Mouse (Mus musculus) heart, embryonic 10.5 days (tissue): ENCODE measurements around the gene Tkt. TPM values are rescaled to one million over a fixed set of nuclear protein-coding genes. Genes with fewer than 3 reads are reported as not detected.

ENCODE experiments used
- DNase-seq: peaks from one replicate; pipeline ENCODE4 v3.0.0-alpha.2; 2017; ENCODE audit warnings: low spot score
- H3K27ac ChIP-seq: fragments of 300-500 bp; sonication (generic); 2 replicates; pipeline ENCODE4 v1.5.1; 2016; ENCODE audit warnings: mild to moderate bottlenecking
- H3K27me3 ChIP-seq: fragments of 300-500 bp; sonication (generic); 2 replicates; pipeline ENCODE4 v1.6.1; 2016; ENCODE audit warnings: mild to moderate bottlenecking; ENCODE audit not compliant: poor library complexity, insufficient read depth, severe bottlenecking
- H3K36me3 ChIP-seq: fragments of 300-500 bp; sonication (generic); 2 replicates; pipeline ENCODE4 v1.6.1; 2016; ENCODE audit warnings: mild to moderate bottlenecking, moderate library complexity
- H3K4me1 ChIP-seq: fragments of 300-500 bp; sonication (generic); 2 replicates; pipeline ENCODE4 v1.6.1; 2016; ENCODE audit warnings: mild to moderate bottlenecking
- H3K4me3 ChIP-seq: fragments of 300-500 bp; sonication (generic); 2 replicates; pipeline ENCODE4 v1.5.1; 2016; ENCODE audit warnings: mild to moderate bottlenecking, moderate library complexity
- H3K9me3 ChIP-seq: fragments of 300-500 bp; sonication (generic); 2 replicates; pipeline ENCODE4 v1.6.1; 2016; ENCODE audit warnings: mild to moderate bottlenecking, moderate library complexity
- WGBS: fragments of 180-500 bp; shearing (Covaris S2); methylation state at CpG from one replicate; pipeline ENCODE4 v1.1.7; 2016; 5-methylcytosine and 5-hydroxymethylcytosine counted together
- polyA plus RNA-seq: library from polyadenylated mRNA; unstranded; fragments of >200 nt; fragmentation: Nextera tagmentation; extraction: Ambion mirVana; gene quantifications from 2 replicates; pipeline ENCODE4 v1.2.1, GENCODE M21; 2016

Tkt gene
- polyA plus RNA-seq: 122 and 199 TPM in 2 replicates

DNA sequence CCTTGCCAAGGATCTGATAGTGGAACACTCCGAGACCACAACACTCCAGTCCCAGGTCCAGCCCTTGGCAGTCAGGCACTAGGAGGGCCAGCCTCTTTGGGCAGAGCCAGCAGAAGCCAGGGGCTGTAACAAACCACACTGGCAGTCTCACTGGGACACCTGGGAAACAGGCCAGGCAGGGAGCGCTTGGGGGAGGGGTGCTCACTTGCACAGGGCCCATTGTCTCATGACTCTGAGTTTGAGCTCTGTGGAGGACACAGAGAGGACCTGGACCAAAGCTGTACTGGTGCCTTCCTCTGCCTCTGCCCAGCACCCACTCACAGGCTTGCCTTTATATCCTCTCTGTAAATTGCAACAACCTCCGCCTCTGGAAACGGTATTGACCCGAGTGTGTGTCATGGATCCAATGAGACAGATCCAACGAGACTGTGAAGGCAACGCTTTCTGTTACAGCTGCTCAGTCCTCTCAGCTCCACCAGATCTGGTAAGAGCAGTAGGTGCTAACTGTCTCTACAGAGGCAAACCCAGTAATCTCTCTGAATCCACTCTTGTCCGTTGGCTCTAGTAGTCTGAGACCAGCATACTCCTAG, at the start of gene Tkt:
Gene Tkt, plus strand, starts transcription at position 229 of the 590 bp plus-strand sequence.
- Histone ChIP-seq H3K4me3 (peak within 1 kb of the TSS; percentile 89), H3K36me3 (peaks cover 4% of the 10 kb centered on the region; the same call in 1 of the 2 replicates), H3K27ac (peak within 1 kb of the TSS; percentile 98), H3K9me3 (no peaks in the 10 kb centered on the region), H3K27me3 (0 out of 2 replicates have a peak, but pooled peaks cover 3% of the 10 kb centered on the region), H3K4me1 (peaks cover 52% of the 10 kb centered on the region)
- no peak for DNase-seq
- WGBS: 27% methylated on average over 8 of the region's 8 CpGs

DNA sequence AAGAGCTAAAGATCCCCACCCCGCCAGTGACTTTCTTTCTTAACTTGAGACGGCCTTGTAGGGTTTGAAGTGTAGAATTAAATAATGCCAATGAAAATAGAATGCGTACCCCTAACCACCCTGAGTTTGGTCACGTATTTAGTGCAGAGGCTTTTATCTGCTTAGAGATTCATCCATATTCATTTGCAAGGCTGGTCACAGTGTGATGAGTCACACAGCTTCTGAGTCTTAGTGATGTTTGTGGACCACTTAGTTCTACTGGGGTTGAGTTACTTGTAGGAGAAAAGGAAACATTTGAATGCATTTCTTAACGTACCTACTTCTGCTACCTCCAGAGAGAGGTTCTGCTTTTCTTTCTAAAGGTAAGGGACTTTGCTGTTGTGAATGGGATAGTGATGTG, 43.2 kb upstream of the Tkt start:
- no peak overlapping the region for H3K4me3 ChIP-seq
- peaks cover 10% of the 10 kb centered on the region for H3K4me1 ChIP-seq
- no peak overlapping the region for H3K27ac ChIP-seq
- no peaks in the 10 kb centered on the region for H3K9me3 ChIP-seq
- H3K27me3 ChIP-seq: no peaks in the 10 kb centered on the region
- WGBS: 89% methylated on average over 5 of the region's 5 CpGs
- H3K36me3 ChIP-seq: peaks cover 63% of the 10 kb centered on the region
- DNase-seq: no peak

DNA sequence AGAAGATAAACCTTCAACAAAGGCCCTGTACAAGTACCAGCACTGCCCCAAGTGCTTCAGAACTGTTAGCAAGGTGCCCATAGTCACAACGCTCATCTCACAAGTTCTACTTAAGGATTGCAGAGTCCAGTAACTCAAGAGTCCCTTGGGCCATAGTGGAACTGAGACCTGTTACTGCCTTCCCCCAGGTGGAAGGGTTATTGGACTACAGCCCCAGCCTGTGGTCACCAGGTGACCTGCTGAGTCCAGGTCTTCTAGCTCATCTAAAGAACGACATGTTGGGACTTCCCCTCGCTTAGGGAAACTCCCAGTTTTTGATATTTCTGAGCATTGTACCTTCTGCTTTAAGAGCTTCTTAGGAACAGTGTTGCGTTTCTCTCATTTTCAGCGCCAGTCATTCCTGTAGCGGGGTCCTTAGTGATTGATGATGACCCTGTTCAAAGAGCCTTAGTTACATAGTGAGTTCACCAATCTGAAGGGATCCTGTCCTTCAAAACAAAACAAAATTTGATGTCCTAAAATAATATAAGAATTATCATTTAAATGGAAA, 37.9 kb upstream of the Tkt start:
- no peaks in the 10 kb centered on the region for H3K9me3 ChIP-seq
- no peak overlapping the region for H3K4me3 ChIP-seq
- H3K36me3 ChIP-seq: peaks cover 78% of the 10 kb centered on the region
- 91% methylated on average over 6 of the region's 6 CpGs for WGBS
- no peak for DNase-seq
- peaks cover 5% of the 10 kb centered on the region for H3K4me1 ChIP-seq
- no peaks in the 10 kb centered on the region for H3K27me3 ChIP-seq
- no peak overlapping the region for H3K27ac ChIP-seq

- DNase-seq: no peak
- H3K9me3 ChIP-seq: no peaks in the 10 kb centered on the region
- no peak overlapping the region for H3K27ac ChIP-seq
- H3K4me1 ChIP-seq: peaks cover 4% of the 10 kb centered on the region; the same call in 1 of the 2 replicates
- no peaks in the 10 kb centered on the region for H3K27me3 ChIP-seq
- 79% methylated on average over 5 of the region's 5 CpGs for WGBS
- peaks cover 65% of the 10 kb centered on the region for H3K36me3 ChIP-seq
- no peak overlapping the region for H3K4me3 ChIP-seq
Observed at GRCm38 (mm10) chr14:30512896-30513295, 35.3 kb upstream of the Tkt start.

DNA sequence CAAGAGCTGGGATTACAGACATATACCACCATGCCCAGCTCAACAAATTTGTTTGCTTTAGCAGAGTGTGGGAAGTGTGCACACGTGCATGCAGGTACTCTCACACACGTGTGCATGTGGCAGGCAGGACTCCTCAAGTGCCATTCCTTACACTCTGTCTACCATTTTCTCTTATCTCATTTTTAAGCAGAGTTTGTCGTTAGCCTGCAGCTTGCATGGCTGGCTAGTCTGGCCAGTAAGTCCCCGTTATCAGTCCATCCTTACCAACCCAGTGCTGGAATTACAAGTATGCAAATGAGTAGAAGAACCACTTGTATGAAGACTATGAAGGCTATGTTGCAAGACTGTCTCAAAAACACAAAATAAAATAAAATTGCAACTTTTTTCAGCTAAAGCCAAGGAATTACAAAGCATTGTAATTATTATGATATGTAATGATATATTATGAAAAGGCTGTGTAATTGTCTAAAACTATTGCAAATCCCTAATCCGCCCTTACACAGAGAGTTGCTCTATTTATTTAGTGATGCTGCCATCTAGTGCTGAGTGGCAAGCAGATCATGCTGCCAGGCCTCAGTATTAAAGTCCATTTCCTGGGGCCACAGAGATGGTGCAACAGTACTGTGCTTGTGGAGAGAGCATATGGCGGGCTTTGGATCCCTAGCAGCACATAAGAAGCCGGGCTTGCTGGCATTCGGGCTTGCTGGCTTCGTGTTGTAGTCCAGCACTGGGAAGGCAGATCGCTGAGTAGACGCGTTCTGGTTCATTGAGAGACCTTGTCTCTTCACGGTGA, 32.0 kb upstream of the Tkt start:
- no peak overlapping the region for H3K4me3 ChIP-seq
- peaks cover 4% of the 10 kb centered on the region; the same call in 1 of the 2 replicates for H3K4me1 ChIP-seq
- H3K9me3 ChIP-seq: no peaks in the 10 kb centered on the region
- DNase-seq: no peak
- no peak overlapping the region for H3K27ac ChIP-seq
- H3K27me3 ChIP-seq: no peaks in the 10 kb centered on the region
- H3K36me3 ChIP-seq: peaks cover 71% of the 10 kb centered on the region
- WGBS: 74% methylated on average over 13 of the region's 13 CpGs

GRCm38 (mm10) chr14:30519323-30519722, 28.8 kb upstream of the Tkt start:
- H3K4me3 ChIP-seq: no peak overlapping the region
- no peak overlapping the region for H3K27ac ChIP-seq
- peaks cover 76% of the 10 kb centered on the region for H3K36me3 ChIP-seq
- peaks cover 4% of the 10 kb centered on the region; the same call in 1 of the 2 replicates for H3K4me1 ChIP-seq
- peaks cover 5% of the 10 kb centered on the region; the same call in 1 of the 2 replicates for H3K27me3 ChIP-seq
- WGBS: 90% methylated on average over 5 of the region's 5 CpGs
- no peaks in the 10 kb centered on the region for H3K9me3 ChIP-seq
- DNase-seq: no peak

GRCm38 (mm10) chr14:30523356-30523755, 24.8 kb upstream of the Tkt start:
- Histone ChIP-seq H3K27me3 (peaks cover 5% of the 10 kb centered on the region; the same call in 1 of the 2 replicates), H3K9me3 (no peaks in the 10 kb centered on the region), H3K36me3 (peaks cover 91% of the 10 kb centered on the region), H3K4me3 (no peak overlapping the region), H3K27ac (no peak overlapping the region), H3K4me1 (peaks cover 9% of the 10 kb centered on the region)
- 69% methylated on average over 6 of the region's 6 CpGs for WGBS
- DNase-seq: no peak

DNA sequence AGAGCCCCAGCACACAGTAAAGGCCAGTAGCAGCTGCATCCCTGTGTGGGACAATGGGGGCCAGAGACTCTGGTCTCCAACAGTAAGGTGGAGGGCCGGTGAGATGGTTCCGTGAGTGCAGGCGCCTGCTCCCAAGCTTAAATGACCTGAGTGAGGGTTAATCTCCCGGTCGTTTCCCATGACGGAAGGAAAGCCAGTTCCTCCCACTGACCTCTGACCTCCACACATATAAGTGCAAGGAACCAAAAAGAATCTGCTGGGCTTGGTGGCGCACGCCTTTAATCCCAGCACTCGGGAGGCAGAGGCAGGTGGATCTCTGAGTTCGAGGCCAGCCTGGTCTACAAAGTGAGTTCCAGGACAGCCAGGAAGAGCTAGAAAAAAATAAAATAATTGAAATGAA, 19.8 kb upstream of the Tkt start:
- 89% methylated on average over 10 of the region's 10 CpGs for WGBS

DNA sequence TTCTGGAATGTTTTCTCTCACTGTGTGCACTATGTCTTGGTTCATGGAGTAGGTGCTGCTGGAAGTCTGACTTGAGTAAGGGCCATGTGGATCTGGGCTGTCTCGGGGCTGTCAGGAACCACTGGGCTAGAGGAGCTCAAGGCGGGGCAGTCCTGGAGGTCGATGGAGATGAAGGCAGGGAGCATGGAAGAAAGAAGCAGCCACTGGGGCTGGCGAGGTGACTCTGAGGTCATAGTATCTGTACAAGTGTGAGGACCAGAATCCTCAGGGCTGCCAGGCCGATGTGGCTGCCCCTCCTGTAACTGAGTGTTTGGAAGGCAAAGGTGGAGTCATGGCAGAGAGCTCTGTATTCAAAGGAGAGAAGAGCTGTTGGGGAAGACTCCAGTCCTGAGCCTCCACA, 19.2 kb upstream of the Tkt start:
- H3K4me1 ChIP-seq: peaks cover 18% of the 10 kb centered on the region
- peaks cover 37% of the 10 kb centered on the region for H3K36me3 ChIP-seq
- no peaks in the 10 kb centered on the region; the same call in 1 of the 2 replicates for H3K27me3 ChIP-seq
- 66% methylated on average over 5 of the region's 5 CpGs for WGBS
- no peaks in the 10 kb centered on the region for H3K9me3 ChIP-seq
- no peak overlapping the region for H3K27ac ChIP-seq
- no peak overlapping the region for H3K4me3 ChIP-seq
- no peak for DNase-seq

More for the DNA sequence above, 19.8 kb upstream of the Tkt start:
- Histone ChIP-seq H3K9me3 (no peaks in the 10 kb centered on the region), H3K27me3 (no peaks in the 10 kb centered on the region; the same call in 1 of the 2 replicates), H3K4me1 (peaks cover 18% of the 10 kb centered on the region), H3K4me3 (no peak overlapping the region), H3K36me3 (peaks cover 43% of the 10 kb centered on the region), H3K27ac (no peak overlapping the region)
- no peak for DNase-seq

- Histone ChIP-seq H3K27me3 (no peaks in the 10 kb centered on the region), H3K36me3 (peaks cover 33% of the 10 kb centered on the region), H3K4me3 (no peak overlapping the region), H3K4me1 (peaks cover 18% of the 10 kb centered on the region), H3K27ac (no peak overlapping the region), H3K9me3 (no peaks in the 10 kb centered on the region)
- DNase-seq: no peak
- WGBS: 94% methylated on average over 12 of the region's 12 CpGs
Observed at GRCm38 (mm10) chr14:30529454-30529853, 18.7 kb upstream of the Tkt start.

DNA sequence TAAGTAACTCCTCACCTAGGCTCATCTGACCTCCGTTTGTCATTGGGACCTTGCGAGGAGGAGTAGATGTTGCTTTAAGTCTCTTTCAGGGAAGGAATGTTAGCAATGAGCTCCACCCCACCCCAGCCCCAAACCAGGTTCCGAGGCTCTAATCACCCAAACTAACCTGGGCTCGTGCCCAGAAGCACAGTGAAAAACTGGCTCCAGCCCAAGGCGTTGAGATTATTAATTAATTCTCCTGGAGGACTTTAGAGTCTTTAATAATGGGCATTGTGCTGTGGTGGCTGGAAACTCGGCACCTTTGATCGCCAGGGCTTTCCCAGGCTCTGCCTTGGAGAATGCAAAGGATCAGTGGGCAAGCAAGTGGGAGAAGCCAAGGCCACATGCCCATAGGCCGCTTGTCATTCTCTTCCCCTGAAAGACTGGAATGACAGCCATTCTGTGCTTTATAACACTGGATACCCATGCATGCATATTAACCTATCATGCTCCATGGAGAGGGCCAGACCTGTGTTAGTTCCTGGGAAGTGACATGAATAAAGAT, 17.4 kb upstream of the Tkt start:
- H3K27ac ChIP-seq: no peak overlapping the region
- WGBS: 65% methylated on average over 8 of the region's 8 CpGs
- H3K9me3 ChIP-seq: no peaks in the 10 kb centered on the region
- no peak overlapping the region for H3K4me3 ChIP-seq
- H3K27me3 ChIP-seq: no peaks in the 10 kb centered on the region
- no peak for DNase-seq
- H3K4me1 ChIP-seq: peaks cover 9% of the 10 kb centered on the region; the same call in 1 of the 2 replicates
- peaks cover 23% of the 10 kb centered on the region for H3K36me3 ChIP-seq

GRCm38 (mm10) chr14:30531431-30531830, 16.7 kb upstream of the Tkt start:
- peaks cover 17% of the 10 kb centered on the region for H3K36me3 ChIP-seq
- 80% methylated on average over 5 of the region's 5 CpGs for WGBS
- H3K27ac ChIP-seq: no peak overlapping the region
- H3K4me1 ChIP-seq: peaks cover 9% of the 10 kb centered on the region; the same call in 1 of the 2 replicates
- no peaks in the 10 kb centered on the region for H3K9me3 ChIP-seq
- no peaks in the 10 kb centered on the region for H3K27me3 ChIP-seq
- H3K4me3 ChIP-seq: no peak overlapping the region
- no peak for DNase-seq

GRCm38 (mm10) chr14:30531896-30532295, 16.3 kb upstream of the Tkt start:
- Histone ChIP-seq H3K27ac (no peak overlapping the region), H3K4me3 (no peak overlapping the region), H3K27me3 (no peaks in the 10 kb centered on the region), H3K4me1 (peaks cover 9% of the 10 kb centered on the region; the same call in 1 of the 2 replicates), H3K36me3 (peaks cover 15% of the 10 kb centered on the region), H3K9me3 (no peaks in the 10 kb centered on the region)
- WGBS: 93% methylated on average over 6 of the region's 6 CpGs
- DNase-seq: no peak
